Mouse (Mus musculus): ENCODE measurements at regions not wholly inside any gene's neighbourhood (a gene's known extent, or its start where the extent isn't known, plus 50 kb on each side); places are given as distances from the start of the nearest gene placed in this dataset.

DNA sequence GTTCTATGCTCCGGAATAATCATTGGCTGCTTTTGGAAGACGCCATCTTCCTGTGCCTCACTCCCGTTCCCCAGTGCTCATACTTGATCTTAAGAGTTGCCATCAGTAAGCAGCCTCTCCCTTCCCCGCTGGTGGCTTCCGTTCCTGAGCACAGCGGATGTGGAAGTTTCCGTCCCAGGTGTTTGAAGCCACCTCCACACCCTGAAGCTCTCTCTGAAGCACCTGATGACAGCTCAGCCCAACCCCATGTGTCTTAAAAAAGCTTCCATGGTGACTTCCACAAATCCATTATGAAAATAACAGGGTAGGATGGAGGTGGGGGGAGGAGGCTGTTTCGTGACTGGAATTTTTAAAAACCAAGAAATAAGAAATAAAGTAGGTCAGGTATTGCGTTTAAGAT, 87.1 kb downstream of the Bbs10 start:
- no peak overlapping the region for H3K27ac ChIP-seq (ENCODE audit: insufficient read depth, low read depth, low read length)
- peaks cover 22% of the 10 kb centered on the region for H3K4me1 ChIP-seq (ENCODE audit: control insufficient read depth, insufficient read depth, low read length)
- TF ChIP-seq CTCF (IDR thresholded peaks at IDR 0.05; ENCODE audit: low read depth, low read length) (no peak), POLR2A (IDR thresholded peaks at IDR 0.05; ENCODE audit: borderline replicate concordance, low read depth, low read length) (no peak)
- H3K4me3 ChIP-seq (ENCODE audit: insufficient read depth, low read length), result no peak overlapping the region

GRCm38 (mm10) chr10:111387869-111388538, 85.0 kb upstream of the Nap1l1 start:
- Histone ChIP-seq H3K4me3 (ENCODE audit: insufficient read depth, low read length) (no peak overlapping the region), H3K27ac (ENCODE audit: insufficient read depth, low read depth, low read length) (no peak overlapping the region), H3K4me1 (ENCODE audit: control insufficient read depth, insufficient read depth, low read length) (peaks cover 37% of the 10 kb centered on the region)
- TF ChIP-seq POLR2A (IDR thresholded peaks at IDR 0.05; ENCODE audit: borderline replicate concordance, low read depth, low read length) (no peak), CTCF (IDR thresholded peaks at IDR 0.05; ENCODE audit: low read depth, low read length) (no peak)

GRCm38 (mm10) chr10:111388545-111389320, 84.3 kb upstream of the Nap1l1 start:
- no peak overlapping the region for H3K27ac ChIP-seq (ENCODE audit: insufficient read depth, low read depth, low read length)
- TF ChIP-seq CTCF (IDR thresholded peaks at IDR 0.05; ENCODE audit: low read depth, low read length) (no peak), POLR2A (IDR thresholded peaks at IDR 0.05; ENCODE audit: borderline replicate concordance, low read depth, low read length) (no peak)
- no peak overlapping the region for H3K4me3 ChIP-seq (ENCODE audit: insufficient read depth, low read length)
- peaks cover 42% of the 10 kb centered on the region for H3K4me1 ChIP-seq (ENCODE audit: control insufficient read depth, insufficient read depth, low read length)

DNA sequence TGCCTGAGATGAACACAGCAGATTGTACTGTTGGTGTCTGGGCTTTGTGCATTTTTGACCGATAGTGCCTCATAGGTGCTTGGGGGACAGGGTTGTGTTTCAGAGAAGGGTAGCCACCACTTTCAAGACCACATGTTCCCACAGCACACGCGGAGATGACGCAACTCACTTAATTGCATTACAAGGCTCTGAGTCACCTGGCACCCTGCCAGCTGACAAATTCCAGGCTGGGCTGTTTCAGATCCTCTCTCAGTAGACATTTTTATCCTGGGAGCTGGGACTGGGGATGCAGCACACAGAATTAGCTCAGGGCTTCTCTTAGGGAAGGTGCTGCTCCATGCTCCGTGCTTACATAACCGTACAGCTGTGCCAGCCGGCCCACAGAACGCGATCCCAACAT, 83.1 kb upstream of the Nap1l1 start:
- TF ChIP-seq CTCF (IDR thresholded peaks at IDR 0.05; ENCODE audit: low read depth, low read length) (no peak), POLR2A (IDR thresholded peaks at IDR 0.05; ENCODE audit: borderline replicate concordance, low read depth, low read length) (no peak)
- Histone ChIP-seq H3K4me1 (ENCODE audit: control insufficient read depth, insufficient read depth, low read length) (peaks cover 39% of the 10 kb centered on the region), H3K27ac (ENCODE audit: insufficient read depth, low read depth, low read length) (peak overlapping the region; percentile 45), H3K4me3 (ENCODE audit: insufficient read depth, low read length) (peak overlapping the region; percentile 33)

- no peak overlapping the region for H3K27ac ChIP-seq (ENCODE audit: insufficient read depth, low read depth, low read length)
- no peak overlapping the region for H3K4me3 ChIP-seq (ENCODE audit: insufficient read depth, low read length)
- peaks cover 29% of the 10 kb centered on the region for H3K4me1 ChIP-seq (ENCODE audit: control insufficient read depth, insufficient read depth, low read length)
- TF ChIP-seq CTCF (IDR thresholded peaks at IDR 0.05; ENCODE audit: low read depth, low read length), result no peak
- no peak for TF ChIP-seq POLR2A (IDR thresholded peaks at IDR 0.05; ENCODE audit: borderline replicate concordance, low read depth, low read length)
Observed at GRCm38 (mm10) chr10:111394421-111394820, 78.6 kb upstream of the Nap1l1 start.

GRCm38 (mm10) chr10:111405071-111405470, 68.0 kb upstream of the Nap1l1 start:
- no peak overlapping the region for H3K4me3 ChIP-seq (ENCODE audit: insufficient read depth, low read length)
- H3K4me1 ChIP-seq (ENCODE audit: control insufficient read depth, insufficient read depth, low read length), result no peaks in the 10 kb centered on the region
- no peak for TF ChIP-seq POLR2A (IDR thresholded peaks at IDR 0.05; ENCODE audit: borderline replicate concordance, low read depth, low read length)
- no peak overlapping the region for H3K27ac ChIP-seq (ENCODE audit: insufficient read depth, low read depth, low read length)

- H3K27ac ChIP-seq (ENCODE audit: insufficient read depth, low read depth, low read length), result no peak overlapping the region
- H3K4me3 ChIP-seq (ENCODE audit: insufficient read depth, low read length), result no peak overlapping the region
- H3K4me1 ChIP-seq (ENCODE audit: control insufficient read depth, insufficient read depth, low read length), result peaks cover 12% of the 10 kb centered on the region
- TF ChIP-seq POLR2A (IDR thresholded peaks at IDR 0.05; ENCODE audit: borderline replicate concordance, low read depth, low read length) (no peak), CTCF (IDR thresholded peaks at IDR 0.05; ENCODE audit: low read depth, low read length) (no peak)
Observed at GRCm38 (mm10) chr10:111408887-111409286, 64.1 kb upstream of the Nap1l1 start.

- Histone ChIP-seq H3K4me1 (ENCODE audit: control insufficient read depth, insufficient read depth, low read length) (peaks cover 12% of the 10 kb centered on the region), H3K27ac (ENCODE audit: insufficient read depth, low read depth, low read length) (no peak overlapping the region), H3K4me3 (ENCODE audit: insufficient read depth, low read length) (no peak overlapping the region)
- TF ChIP-seq POLR2A (IDR thresholded peaks at IDR 0.05; ENCODE audit: borderline replicate concordance, low read depth, low read length), result no peak
- no peak for TF ChIP-seq CTCF (IDR thresholded peaks at IDR 0.05; ENCODE audit: low read depth, low read length)
Observed at GRCm38 (mm10) chr10:111409497-111409896, 63.5 kb upstream of the Nap1l1 start.

DNA sequence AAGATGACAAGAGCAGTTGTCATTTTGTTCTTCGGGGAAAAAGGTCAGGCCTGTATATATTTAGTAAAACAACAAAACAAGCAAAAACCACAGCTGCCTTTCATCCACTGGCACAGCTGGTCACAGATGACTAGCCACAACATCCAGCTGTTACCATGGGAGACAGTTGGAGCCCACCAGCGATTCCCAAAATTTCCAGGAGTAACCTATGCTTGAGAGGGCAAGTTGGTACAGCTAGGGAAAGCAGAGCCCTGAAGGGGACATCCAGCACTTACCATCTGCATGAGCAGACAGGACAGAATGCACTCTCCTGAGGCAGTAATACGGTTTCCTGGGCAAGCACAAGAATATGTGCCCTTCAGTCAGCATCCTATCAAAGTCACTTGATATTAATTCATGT, 62.9 kb upstream of the Nap1l1 start:
- Histone ChIP-seq H3K4me1 (ENCODE audit: control insufficient read depth, insufficient read depth, low read length) (peaks cover 12% of the 10 kb centered on the region), H3K4me3 (ENCODE audit: insufficient read depth, low read length) (no peak overlapping the region), H3K27ac (ENCODE audit: insufficient read depth, low read depth, low read length) (no peak overlapping the region)
- TF ChIP-seq CTCF (IDR thresholded peaks at IDR 0.05; ENCODE audit: low read depth, low read length) (no peak), POLR2A (IDR thresholded peaks at IDR 0.05; ENCODE audit: borderline replicate concordance, low read depth, low read length) (no peak)

- no peak overlapping the region for H3K4me3 ChIP-seq (ENCODE audit: insufficient read depth, low read length)
- TF ChIP-seq CTCF (IDR thresholded peaks at IDR 0.05; ENCODE audit: low read depth, low read length) (no peak), POLR2A (IDR thresholded peaks at IDR 0.05; ENCODE audit: borderline replicate concordance, low read depth, low read length) (no peak)
- H3K27ac ChIP-seq (ENCODE audit: insufficient read depth, low read depth, low read length), result no peak overlapping the region
- H3K4me1 ChIP-seq (ENCODE audit: control insufficient read depth, insufficient read depth, low read length), result peaks cover 12% of the 10 kb centered on the region
Observed at GRCm38 (mm10) chr10:111411533-111411932, 61.5 kb upstream of the Nap1l1 start.
